Mouse (Mus musculus) small intestine, adult 2 months (tissue): ENCODE results near the gene Rd3l. TPM values are rescaled to one million over a fixed set of nuclear protein-coding genes. Genes with fewer than 3 reads are reported as not detected.
A peak's percentile ranks its signal among the peaks of the same experiment; 100 is the strongest.
"Not testable (repeated sequence)": the region's sequence is repeated elsewhere in the genome, so short reads cannot be mapped to it uniquely, and the experiment has no call there.

Experiments
- H3K27ac ChIP-seq: fragments of 200-500 bp; 2 replicates; pipeline ENCODE4 v1.5.1; 2012; ENCODE audit warnings: low read depth, low read length, control low read depth, inconsistent platforms; ENCODE audit not compliant: insufficient read depth
- H3K27me3 ChIP-seq: fragments of 200-500 bp; 2 replicates; pipeline ENCODE4 v1.6.1; 2012; ENCODE audit warnings: mild to moderate bottlenecking, moderate library complexity, low read length, inconsistent platforms; ENCODE audit not compliant: control insufficient read depth, insufficient read depth
- H3K36me3 ChIP-seq: fragments of 200-500 bp; 2 replicates; pipeline ENCODE4 v1.6.1; 2012; ENCODE audit warnings: mild to moderate bottlenecking, low read length, control low read depth, inconsistent platforms; ENCODE audit not compliant: control insufficient read depth, insufficient read depth
- H3K4me1 ChIP-seq: fragments of 200-500 bp; 2 replicates; pipeline ENCODE4 v1.6.1; 2012; ENCODE audit warnings: low read length, inconsistent platforms, mixed read lengths; ENCODE audit not compliant: control insufficient read depth, insufficient read depth, insufficient read length
- H3K4me3 ChIP-seq: fragments of 200-500 bp; 2 replicates; pipeline ENCODE4 v1.5.1; 2012; ENCODE audit warnings: low read depth, mild to moderate bottlenecking, control low read depth, inconsistent platforms, low read length, moderate library complexity
- CTCF ChIP-seq: fragments of 200-500 bp; IDR thresholded peaks from 2 replicates; pipeline ENCODE4 v1.5.1; 2012; ENCODE audit warnings: low read depth, mild to moderate bottlenecking, control low read depth, inconsistent platforms, low read length, moderate library complexity, mixed read lengths; ENCODE audit not compliant: insufficient replicate concordance, insufficient read length; ENCODE audit errors: extremely low read depth
- POLR2A ChIP-seq: fragments of 200-500 bp; IDR thresholded peaks from 2 replicates; pipeline ENCODE4 v1.6.1; 2012; ENCODE audit warnings: low read depth, mild to moderate bottlenecking, control low read depth, inconsistent platforms, low read length, moderate library complexity
- WGBS: fragments of 180-500 bp; shearing (Covaris S2); methylation state at CpG from one replicate; pipeline ENCODE4 v1.1.7; 2018; 5-methylcytosine and 5-hydroxymethylcytosine counted together
- polyA plus RNA-seq: library from polyadenylated mRNA; depleted of rRNA; stranded (reverse); fragments of >200 nt; gene quantifications from 2 replicates; pipeline ENCODE4 v1.2.3, GENCODE M21; 2012

Gene Rd3l
- polyA plus RNA-seq, 1 experiment, result not detected

GRCm38 (mm10) chr12:111966683-111967173, 14.4 kb downstream of the Rd3l start, which contains the start of gene Atp5mpl:
Gene Atp5mpl, minus strand, starts transcription at chr12:111966977.
- peaks cover 11% of the 10 kb centered on the region; the same call in 1 of the 2 replicates for H3K36me3 ChIP-seq
- under 1% methylated on average over 37 of the region's 37 CpGs for WGBS
- peak within 1 kb of the TSS; percentile 92 for H3K4me3 ChIP-seq
- peak within 1 kb of the TSS; percentile 72 for H3K27ac ChIP-seq
- TF ChIP-seq POLR2A (peak; percentile 71), CTCF (peak; percentile 97)
- peaks cover 5% of the 10 kb centered on the region; the same call in 1 of the 2 replicates for H3K4me1 ChIP-seq
- H3K27me3 ChIP-seq, result no peaks in the 10 kb centered on the region

GRCm38 (mm10) chr12:111963339-111963738, 17.8 kb downstream of the Rd3l start:
- H3K4me3 ChIP-seq, result no peak overlapping the region
- TF ChIP-seq POLR2A (no peak), CTCF (no peak)
- H3K36me3 ChIP-seq, result peaks cover 34% of the 10 kb centered on the region
- H3K4me1 ChIP-seq, result peaks cover 5% of the 10 kb centered on the region; the same call in 1 of the 2 replicates
- 74% methylated on average over 5 of the region's 5 CpGs for WGBS
- no peaks in the 10 kb centered on the region for H3K27me3 ChIP-seq
- no peak overlapping the region for H3K27ac ChIP-seq

- no peak for TF ChIP-seq POLR2A
- TF ChIP-seq CTCF, result peak; percentile 80; the same call in 1 of the 2 replicates
- no peaks in the 10 kb centered on the region for H3K27me3 ChIP-seq
- H3K36me3 ChIP-seq, result peaks cover 32% of the 10 kb centered on the region
- WGBS, result 25% methylated on average over 9 of the region's 9 CpGs
- H3K4me3 ChIP-seq, result no peak overlapping the region
- H3K4me1 ChIP-seq, result peaks cover 3% of the 10 kb centered on the region; the same call in 1 of the 2 replicates
- H3K27ac ChIP-seq, result no peak overlapping the region
Observed at GRCm38 (mm10) chr12:111958101-111958865, 22.8 kb downstream of the Rd3l start.

- peaks cover 17% of the 10 kb centered on the region for H3K36me3 ChIP-seq
- H3K4me1 ChIP-seq, result peaks cover 10% of the 10 kb centered on the region; the same call in 1 of the 2 replicates
- H3K4me3 ChIP-seq, result no peak overlapping the region
- WGBS, result 71% methylated on average over 5 of the region's 5 CpGs
- no peak overlapping the region for H3K27ac ChIP-seq
- TF ChIP-seq CTCF (no peak), POLR2A (no peak)
- no peaks in the 10 kb centered on the region for H3K27me3 ChIP-seq
Observed at GRCm38 (mm10) chr12:111956173-111956572, 24.9 kb downstream of the Rd3l start.

GRCm38 (mm10) chr12:111951701-111952100, 29.4 kb downstream of the Rd3l start:
- Histone ChIP-seq H3K4me3 (no peak overlapping the region), H3K27ac (peak overlapping the region; percentile 49), H3K36me3 (no peaks in the 10 kb centered on the region), H3K27me3 (no peaks in the 10 kb centered on the region), H3K4me1 (peaks cover 9% of the 10 kb centered on the region; the same call in 1 of the 2 replicates)
- 20% methylated on average over 5 of the region's 5 CpGs for WGBS
- TF ChIP-seq CTCF, result no peak
- no peak for TF ChIP-seq POLR2A

- Histone ChIP-seq H3K27me3 (no peaks in the 10 kb centered on the region), H3K4me1 (peaks cover 16% of the 10 kb centered on the region; the same call in 1 of the 2 replicates), H3K36me3 (no peaks in the 10 kb centered on the region), H3K4me3 (no peak overlapping the region), H3K27ac (no peak overlapping the region)
- no peak for TF ChIP-seq POLR2A
- TF ChIP-seq CTCF, result no peak
- WGBS, result 31% methylated on average over 5 of the region's 5 CpGs
Observed at GRCm38 (mm10) chr12:111950486-111950885, 30.6 kb downstream of the Rd3l start.

- Histone ChIP-seq H3K36me3 (no peaks in the 10 kb centered on the region), H3K4me3 (no peak overlapping the region), H3K27me3 (no peaks in the 10 kb centered on the region), H3K27ac (peak overlapping the region; percentile 69), H3K4me1 (peaks cover 30% of the 10 kb centered on the region)
- WGBS, result 13% methylated on average over 2 of the region's 2 CpGs
- TF ChIP-seq CTCF (peak; percentile 90; the same call in 1 of the 2 replicates), POLR2A (no peak)
Observed at GRCm38 (mm10) chr12:111946716-111947115, 34.4 kb downstream of the Rd3l start.

- not testable (repeated sequence) for H3K4me3 ChIP-seq, H3K27me3 ChIP-seq, H3K36me3 ChIP-seq
- peak overlapping the region; percentile 69 for H3K27ac ChIP-seq
- WGBS, result 50% methylated on average over 12 of the region's 15 CpGs
- peaks cover 30% of the 10 kb centered on the region for H3K4me1 ChIP-seq
Observed at GRCm38 (mm10) chr12:111945765-111946655, 35.1 kb downstream of the Rd3l start.
